ENCODE assay signal across 9 mouse cellular contexts in genomic region chr4:107108291-107108731, GRCm38 (mm10). TPM values are rescaled to one million over a fixed set of nuclear protein-coding genes. Genes with fewer than 3 reads are reported as not detected.
DNase-seq lines count a peak whose midpoint lies in the region; ATAC-seq and TF ChIP-seq lines count a peak whose summit lies in the region.
"Had no signal": no experiment of that assay in that cellular context is flagged by ENCODE, and none has a peak within 500 bp of the region (broad histone marks: within the 10 kb centered on the region; RNA-seq: fewer than 3 reads in every experiment).

No protein-coding gene starts in this region.

- H3K27ac ChIP-seq in lung, postnatal 0 days (ENCODE audit: low read length), result no peak overlapping the region
- no peak overlapping the region for H3K27ac ChIP-seq in hindbrain, embryonic 16.5 days (ENCODE audit: low read depth, low read length)
- no peak overlapping the region for H3K27ac ChIP-seq in stomach, embryonic 14.5 days (ENCODE audit: low read length)

- H3K9ac ChIP-seq in lung, postnatal 0 days (replicated peaks; ENCODE audit: low read depth), result no peak overlapping the region
- H3K9ac ChIP-seq in hindbrain, embryonic 16.5 days (ENCODE audit: low read depth, low read length), result no peak overlapping the region
- H3K9ac ChIP-seq in stomach, embryonic 14.5 days (replicated peaks; ENCODE audit: low read depth, low read length), result no peak overlapping the region

- DNase-seq in lung, postnatal 0 days (ENCODE audit: low spot score), result no peak
- no peak for DNase-seq in lung, postnatal 4 days
- DNase-seq in spleen, postnatal 14 days (ENCODE audit: low spot score in 2 of 2), result no peak
- no peak for DNase-seq in testis, postnatal 10 days (ENCODE audit: low spot score)

- H3K27me3 ChIP-seq in erythroblast, embryonic 14.5 days (ENCODE audit: control insufficient read depth), result peaks cover 5% of the 10 kb centered on the region
- H3K27me3 ChIP-seq in lung, postnatal 0 days (replicated peaks; ENCODE audit: insufficient read depth, low read length), result no peaks in the 10 kb centered on the region
- H3K27me3 ChIP-seq in hindbrain, embryonic 16.5 days (replicated peaks; ENCODE audit: control insufficient read depth, insufficient read depth, low read length), result no peaks in the 10 kb centered on the region
- H3K27me3 ChIP-seq in stomach, embryonic 14.5 days (ENCODE audit: control insufficient read depth, insufficient read depth, low read length), result no peaks in the 10 kb centered on the region

- TF ChIP-seq EP300 in lung, postnatal 0 days (IDR thresholded peaks at IDR 0.05), result no peak

- no peak overlapping the region for H3K4me2 ChIP-seq in lung, postnatal 0 days (replicated peaks; ENCODE audit: low read depth, low read length)
- H3K4me2 ChIP-seq in hindbrain, embryonic 16.5 days (ENCODE audit: low read length), result no peak overlapping the region
- no peak overlapping the region for H3K4me2 ChIP-seq in stomach, embryonic 14.5 days (replicated peaks; ENCODE audit: low read depth, low read length)

- ATAC-seq in erythroblast, adult 5-6 weeks (replicated peaks; ENCODE audit: low FRiP score, poor library complexity, severe bottlenecking), result no peak
- peak; percentile 43 for ATAC-seq in lung, postnatal 0 days
- peak; percentile 76 for ATAC-seq in hindbrain, embryonic 16.5 days
- peak; percentile 38; the same call in 1 of the 2 replicates for ATAC-seq in stomach, embryonic 14.5 days (ENCODE audit: insufficient number of reproducible peaks, insufficient read depth, low FRiP score, low read depth)

- peaks cover 24% of the 10 kb centered on the region for H3K4me1 ChIP-seq in erythroblast, embryonic 14.5 days (ENCODE audit: control insufficient read depth)
- H3K4me1 ChIP-seq in lung, postnatal 0 days (ENCODE audit: insufficient read depth, low read depth, low read length), result no peaks in the 10 kb centered on the region
- peaks cover 5% of the 10 kb centered on the region for H3K4me1 ChIP-seq in hindbrain, embryonic 16.5 days (ENCODE audit: control insufficient read depth, insufficient read depth, low read depth, low read length)
- no peaks in the 10 kb centered on the region for H3K4me1 ChIP-seq in stomach, embryonic 14.5 days (ENCODE audit: control insufficient read depth, insufficient read depth, low read length)

- no peak for TF ChIP-seq CTCF in lung, postnatal 0 days (IDR thresholded peaks at IDR 0.05)

- 30% methylated on average over 13 of the region's 13 CpGs for WGBS in lung, postnatal 0 days
- 25% methylated on average over 13 of the region's 13 CpGs for WGBS in hindbrain, embryonic 16.5 days
- WGBS in stomach, embryonic 14.5 days, result 27% methylated on average over 13 of the region's 13 CpGs

- no peaks in the 10 kb centered on the region for H3K9me3 ChIP-seq in erythroblast, embryonic 14.5 days (ENCODE audit: control insufficient read depth, low read length)
- H3K9me3 ChIP-seq in lung, postnatal 0 days (ENCODE audit: low read length), result no peaks in the 10 kb centered on the region
- no peaks in the 10 kb centered on the region for H3K9me3 ChIP-seq in hindbrain, embryonic 16.5 days (ENCODE audit: control insufficient read depth, low read length)
- H3K9me3 ChIP-seq in stomach, embryonic 14.5 days (ENCODE audit: control insufficient read depth, low read depth, low read length), result no peaks in the 10 kb centered on the region

- no peaks in the 10 kb centered on the region for H3K36me3 ChIP-seq in erythroblast, embryonic 14.5 days (ENCODE audit: control insufficient read depth)
- no peaks in the 10 kb centered on the region for H3K36me3 ChIP-seq in lung, postnatal 0 days (ENCODE audit: insufficient read depth, low read length)
- no peaks in the 10 kb centered on the region for H3K36me3 ChIP-seq in hindbrain, embryonic 16.5 days (ENCODE audit: control insufficient read depth, insufficient read depth, low read length)
- no peaks in the 10 kb centered on the region for H3K36me3 ChIP-seq in stomach, embryonic 14.5 days (ENCODE audit: control insufficient read depth, insufficient read depth, low read length)

- H3K4me3 ChIP-seq in erythroblast, embryonic 14.5 days (replicated peaks), result peak overlapping the region; percentile 2
- no peak overlapping the region for H3K4me3 ChIP-seq in lung, postnatal 0 days (ENCODE audit: low read depth, low read length)
- no peak overlapping the region for H3K4me3 ChIP-seq in hindbrain, embryonic 16.5 days (ENCODE audit: low read length)
- H3K4me3 ChIP-seq in stomach, embryonic 14.5 days (ENCODE audit: low read depth, low read length), result no peak overlapping the region

RNA-seq across cellular contexts. Expression of gene Cdcp2, which starts 11.6 kb away (rescaled TPM):
- 0.02 TPM in 1 of 2 replicates, not detected in the other for polyA plus RNA-seq in erythroblast, embryonic 14.5 days (2012)
- total RNA-seq in erythroblast, adult 5-6 weeks (2015; ENCODE audit: low replicate concordance), result 0.42 TPM in 1 of 2 replicates, not detected in the other
- not detected in 2 replicates for total RNA-seq in erythroblast, adult 5-6 weeks (2017; ENCODE audit: low replicate concordance)
- 0.08 and 0.14 TPM in 2 replicates for polyA plus RNA-seq in lung, postnatal 0 days (2015; fragmentation: Nextera tagmentation; extraction: Ambion mirVana)
- 0.08 TPM in 1 of 2 replicates, not detected in the other for polyA plus RNA-seq in hindbrain, embryonic 16.5 days (2015; fragmentation: Nextera tagmentation; extraction: Ambion mirVana)
- polyA plus RNA-seq in stomach, embryonic 14.5 days (2014; fragmentation: Nextera tagmentation; extraction: Ambion mirVana), result not detected in 2 replicates
- polyA plus RNA-seq: C2C12 had no signal

RNA-seq across cellular contexts. Expression of gene Cyb5rl, which starts 41.5 kb away (rescaled TPM):
- 0.04 and 0.40 TPM in 2 replicates for polyA plus RNA-seq in erythroblast, embryonic 14.5 days (2012)
- total RNA-seq in erythroblast, adult 5-6 weeks (2015; ENCODE audit: low replicate concordance), result 0.63 TPM in 1 of 2 replicates, not detected in the other
- 0.28 and 0.34 TPM in 2 replicates for total RNA-seq in erythroblast, adult 5-6 weeks (2017; ENCODE audit: low replicate concordance)
- polyA plus RNA-seq in lung, postnatal 0 days (2015; fragmentation: Nextera tagmentation; extraction: Ambion mirVana), result 4.9 and 5.4 TPM in 2 replicates
- 4.4 and 4.7 TPM in 2 replicates for polyA plus RNA-seq in hindbrain, embryonic 16.5 days (2015; fragmentation: Nextera tagmentation; extraction: Ambion mirVana)
- polyA plus RNA-seq in stomach, embryonic 14.5 days (2014; fragmentation: Nextera tagmentation; extraction: Ambion mirVana), result 4.9 and 7.4 TPM in 2 replicates

RNA-seq across cellular contexts. Expression of gene Mrpl37, which starts 41.6 kb away (rescaled TPM):
- polyA plus RNA-seq in erythroblast, embryonic 14.5 days (2012), result 3.9 and 4.3 TPM in 2 replicates
- total RNA-seq in erythroblast, adult 5-6 weeks (2015; ENCODE audit: low replicate concordance), result 20.9 and 25.0 TPM in 2 replicates
- total RNA-seq in erythroblast, adult 5-6 weeks (2017; ENCODE audit: low replicate concordance), result 5.4 and 17.2 TPM in 2 replicates
- polyA plus RNA-seq in lung, postnatal 0 days (2015; fragmentation: Nextera tagmentation; extraction: Ambion mirVana), result 48.4 and 53.4 TPM in 2 replicates
- polyA plus RNA-seq in hindbrain, embryonic 16.5 days (2015; fragmentation: Nextera tagmentation; extraction: Ambion mirVana), result 83.2 and 86.8 TPM in 2 replicates
- polyA plus RNA-seq in stomach, embryonic 14.5 days (2014; fragmentation: Nextera tagmentation; extraction: Ambion mirVana), result 110 and 111 TPM in 2 replicates
